Mouse (Mus musculus) bone marrow, adult 2 months (tissue): ENCODE results near the gene Olfr1024. TPM values are rescaled to one million over a fixed set of nuclear protein-coding genes. Genes with fewer than 3 reads are reported as not detected.

ENCODE experiments used
- H3K27ac ChIP-seq: fragments of 200-500 bp; 2 replicates; pipeline ENCODE4 v1.5.1; 2012; ENCODE audit warnings: low read depth, mild to moderate bottlenecking, control low read depth, inconsistent platforms, low read length; ENCODE audit not compliant: control insufficient read depth, poor library complexity, insufficient read depth
- H3K4me1 ChIP-seq: fragments of 200-500 bp; 2 replicates; pipeline ENCODE4 v1.6.1; 2011; ENCODE audit warnings: low read length; ENCODE audit not compliant: control insufficient read depth, insufficient read depth
- H3K4me3 ChIP-seq: fragments of 200-500 bp; replicated peaks from 2 replicates; pipeline ENCODE3; 2011; ENCODE audit warnings: mild to moderate bottlenecking, low read depth, low read length, control low read depth; ENCODE audit not compliant: control insufficient read depth
- CTCF ChIP-seq: fragments of 200-500 bp; IDR thresholded peaks from 2 replicates; pipeline ENCODE4 v1.5.1; 2011; ENCODE audit warnings: low read length, control low read depth; ENCODE audit not compliant: control insufficient read depth, insufficient read depth
- POLR2A ChIP-seq: fragments of 200-500 bp; IDR thresholded peaks from 2 replicates; pipeline ENCODE4 v1.6.1; 2011; ENCODE audit warnings: low read depth, mild to moderate bottlenecking, control low read depth, low read length, borderline replicate concordance; ENCODE audit not compliant: control insufficient read depth
- WGBS: fragments of 180-500 bp; shearing (Covaris S2); methylation state at CpG from one replicate; pipeline ENCODE4 v1.1.7; 2018; 5-methylcytosine and 5-hydroxymethylcytosine counted together
- polyA plus RNA-seq: library from polyadenylated mRNA; stranded (reverse); fragments of >200 nt; gene quantifications from 2 replicates; pipeline ENCODE4 v1.2.4, GENCODE M21; 2011; ENCODE audit warnings: low replicate concordance; ENCODE audit not compliant: missing spikeins, insufficient read depth, insufficient read length

The Olfr1024 gene
- polyA plus RNA-seq = not detected in 2 replicates

DNA sequence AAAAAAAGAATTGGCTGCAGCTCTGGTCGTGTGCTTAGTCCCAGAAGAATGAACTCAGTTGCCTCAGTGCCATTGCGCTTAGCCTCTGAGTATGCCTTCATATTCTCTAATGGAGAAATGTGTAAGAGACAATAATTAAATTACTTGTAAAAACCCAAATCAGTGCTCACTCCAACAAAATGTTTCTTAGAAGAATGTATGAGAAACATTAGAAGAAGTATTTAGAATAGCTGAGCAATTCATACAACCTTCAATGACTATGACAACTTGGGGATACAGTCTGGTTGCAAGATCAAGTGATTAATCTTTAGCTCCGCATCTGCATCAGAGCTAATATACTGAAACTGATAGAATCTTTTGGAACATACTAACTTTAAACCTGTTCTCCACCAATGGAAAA lies at the start of gene Olfr1024:
Gene Olfr1024, minus strand, starts transcription at position 101 of the 400 bp plus-strand sequence.
- WGBS = 81% methylated on average over 3 of the region's 3 CpGs
- Histone ChIP-seq H3K4me3 (no peak within 1 kb of the TSS), H3K4me1 (no peaks in the 10 kb centered on the region), H3K27ac (no peak within 1 kb of the TSS)
- TF ChIP-seq POLR2A (no peak), CTCF (no peak)

DNA sequence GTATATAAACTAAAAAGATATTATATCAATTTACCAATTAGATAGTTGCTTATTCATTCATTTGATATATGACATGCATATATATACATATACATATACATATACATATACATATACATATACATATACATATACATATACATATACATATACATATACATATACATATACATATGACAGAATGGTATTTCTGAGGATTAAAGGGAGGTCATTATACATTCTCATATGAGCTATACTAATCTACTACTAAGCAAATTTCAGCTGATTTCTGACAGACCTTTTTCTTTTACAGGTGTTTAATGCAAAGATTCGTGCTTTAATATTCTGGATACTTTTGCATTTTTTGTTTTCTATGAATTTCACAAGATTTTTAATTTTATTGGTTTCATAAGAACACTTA lies 45.3 kb upstream of the Olfr1024 start, which contains the start of gene Olfr1028:
Gene Olfr1028, plus strand, starts transcription at position 301 of the 400 bp plus-strand sequence.
- Histone ChIP-seq H3K27ac (no peak within 1 kb of the TSS), H3K4me3 (no peak within 1 kb of the TSS), H3K4me1 (no peaks in the 10 kb centered on the region)
- 58% methylated on average over 1 of the region's 1 CpGs for WGBS
- TF ChIP-seq POLR2A (no peak), CTCF (no peak)

DNA sequence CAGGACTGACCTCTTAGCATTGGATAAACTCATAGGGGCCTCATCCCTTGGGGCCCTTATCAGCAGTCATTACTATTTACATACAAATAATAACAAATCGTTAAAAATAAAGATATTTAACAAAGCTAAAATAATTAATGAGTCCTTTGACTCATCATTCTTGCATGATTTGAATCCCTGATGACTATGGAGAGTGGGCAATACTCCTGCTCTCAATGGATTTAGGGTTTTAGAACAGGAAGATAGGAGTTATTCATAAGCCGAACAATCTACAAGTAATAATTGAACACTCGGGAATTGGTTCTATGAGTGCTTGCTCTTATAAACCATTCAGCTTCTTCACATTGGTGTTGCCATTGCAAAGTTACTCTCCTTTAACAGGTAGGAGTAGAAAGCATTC lies 16.4 kb upstream of the Olfr1024 start, which contains the start of gene Olfr1026:
Gene Olfr1026, plus strand, starts transcription at position 301 of the 400 bp plus-strand sequence.
- Histone ChIP-seq H3K4me1 (no peaks in the 10 kb centered on the region), H3K27ac (no peak within 1 kb of the TSS), H3K4me3 (no peak within 1 kb of the TSS)
- 82% methylated on average over 3 of the region's 3 CpGs for WGBS
- TF ChIP-seq CTCF (no peak), POLR2A (no peak)

DNA sequence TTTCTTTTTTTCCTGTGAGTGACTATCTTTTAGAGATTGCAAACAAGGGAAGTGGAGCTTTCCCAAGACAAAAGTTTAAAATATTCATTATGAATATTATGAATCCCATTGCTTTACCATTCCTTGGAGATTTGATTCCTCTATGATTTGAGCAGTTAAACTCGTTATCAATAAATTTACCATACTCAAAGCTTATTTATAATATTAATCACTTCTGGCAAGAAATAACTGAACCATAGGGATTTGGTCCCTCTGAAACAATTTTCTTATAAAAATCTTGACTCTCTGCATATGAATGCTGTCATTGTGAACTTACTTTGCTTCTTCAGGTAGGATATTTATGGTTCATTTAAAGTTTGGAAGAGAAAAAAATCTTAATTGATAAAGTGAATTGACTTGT lies 10.0 kb upstream of the Olfr1024 start, which contains the start of gene Olfr1025-ps1:
Gene Olfr1025-ps1, plus strand, starts transcription at position 301 of the 400 bp plus-strand sequence.
- no peak for TF ChIP-seq POLR2A
- TF ChIP-seq CTCF = no peak
- 35% methylated on average over 1 of the region's 1 CpGs for WGBS
- Histone ChIP-seq H3K27ac (no peak within 1 kb of the TSS), H3K4me1 (no peaks in the 10 kb centered on the region), H3K4me3 (no peak within 1 kb of the TSS)

DNA sequence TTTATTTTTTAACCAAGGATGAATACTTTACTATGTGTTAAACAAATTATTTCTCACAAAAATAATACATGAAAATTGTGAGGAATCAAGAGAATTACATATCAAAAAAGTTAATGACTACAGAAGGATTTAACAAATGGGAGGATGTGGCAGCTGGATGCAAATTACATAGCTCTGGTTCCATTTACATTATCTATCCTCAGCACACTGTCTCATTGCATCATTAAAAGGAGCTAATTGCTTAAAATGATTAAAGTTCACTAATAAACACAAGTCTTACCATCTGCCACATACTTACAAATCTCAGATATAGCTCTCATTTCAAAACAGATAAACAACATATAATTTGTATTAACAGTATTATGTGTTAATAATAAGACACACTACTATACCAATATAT lies 8.3 kb upstream of the Olfr1024 start:
- H3K4me3 ChIP-seq = no peak overlapping the region
- TF ChIP-seq POLR2A (no peak), CTCF (no peak)
- no peak overlapping the region for H3K27ac ChIP-seq
- H3K4me1 ChIP-seq = no peaks in the 10 kb centered on the region

DNA sequence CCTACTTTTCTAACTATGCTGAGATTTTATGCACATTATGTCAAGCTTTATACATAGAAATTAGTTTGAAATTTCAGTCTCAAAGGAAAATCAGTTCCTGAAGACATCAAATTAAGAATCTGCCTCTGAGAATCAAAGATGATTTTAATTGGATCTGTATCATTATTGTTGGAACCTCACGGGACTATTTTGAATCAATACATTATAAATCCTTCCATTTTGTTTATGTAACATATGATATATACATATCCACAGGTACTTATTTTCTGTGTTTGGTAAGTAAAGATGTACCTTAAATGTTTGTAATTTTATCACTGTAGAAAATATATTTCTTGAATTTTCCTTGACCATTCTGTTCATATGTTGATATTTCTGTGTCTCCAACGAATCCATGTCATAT lies 19.5 kb downstream of the Olfr1024 start, which contains the start of gene Olfr1023:
Gene Olfr1023, plus strand, starts transcription at position 301 of the 400 bp plus-strand sequence.
- WGBS = 63% methylated on average over 2 of the region's 2 CpGs
- H3K27ac ChIP-seq = no peak within 1 kb of the TSS
- H3K4me3 ChIP-seq = no peak within 1 kb of the TSS
- H3K4me1 ChIP-seq = no peaks in the 10 kb centered on the region
- TF ChIP-seq CTCF (no peak), POLR2A (no peak)

DNA sequence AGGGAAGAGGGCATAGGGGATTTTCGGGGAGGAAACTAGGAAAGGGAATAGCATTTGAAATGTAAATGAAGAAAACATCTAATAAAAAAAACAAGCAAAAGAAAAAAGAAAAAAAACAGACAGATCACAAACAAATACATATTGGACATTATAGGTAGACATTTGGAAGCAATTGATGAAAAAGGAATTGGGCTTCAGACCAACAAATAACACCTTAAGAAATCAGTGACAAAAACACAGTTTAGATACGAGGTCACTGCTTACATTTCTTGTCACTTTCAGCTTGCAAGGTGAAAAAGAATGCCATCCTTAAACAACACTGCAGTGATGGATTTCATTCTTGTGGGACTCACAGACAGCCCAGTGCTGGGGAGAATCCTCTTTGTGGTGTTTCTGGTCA lies 36.6 kb downstream of the Olfr1024 start, which contains the start of gene Olfr1022:
Gene Olfr1022, plus strand, starts transcription at position 301 of the 400 bp plus-strand sequence.
- Histone ChIP-seq H3K4me3 (no peak within 1 kb of the TSS), H3K27ac (no peak within 1 kb of the TSS), H3K4me1 (no peaks in the 10 kb centered on the region)
- 44% methylated on average over 2 of the region's 2 CpGs for WGBS
- no peak for TF ChIP-seq POLR2A

Other genes starting within 250 kb of the Olfr1024 start
- gene Olfr154, start 240.6 kb downstream of the Olfr1024 start, polyA plus RNA-seq = not detected in 2 replicates
- gene Olfr1006, start 226.3 kb downstream of the Olfr1024 start, polyA plus RNA-seq = not detected in 2 replicates
- gene Olfr1008, start 215.6 kb downstream of the Olfr1024 start, polyA plus RNA-seq = not detected in 2 replicates
- not detected in 2 replicates for gene Olfr1009, start 189.6 kb downstream of the Olfr1024 start, polyA plus RNA-seq
- gene Olfr1012, start 142.3 kb downstream of the Olfr1024 start, polyA plus RNA-seq = not detected in 2 replicates
- not detected in 2 replicates for gene Olfr1013, start 138.0 kb downstream of the Olfr1024 start, polyA plus RNA-seq
- gene Olfr1014, start 132.3 kb downstream of the Olfr1024 start, polyA plus RNA-seq = 0.52 TPM in 1 of 2 replicates, not detected in the other
- gene Olfr1015, start 123.0 kb downstream of the Olfr1024 start, polyA plus RNA-seq = not detected in 2 replicates
- not detected in 2 replicates for gene Olfr1016, start 102.5 kb downstream of the Olfr1024 start, polyA plus RNA-seq
- gene Olfr1018, start 86.6 kb downstream of the Olfr1024 start, polyA plus RNA-seq = not detected in 2 replicates
- not detected in 2 replicates for gene Olfr1019, start 59.6 kb downstream of the Olfr1024 start, polyA plus RNA-seq
- gene Olfr1020, start 58.0 kb downstream of the Olfr1024 start, polyA plus RNA-seq = not detected in 2 replicates
- not detected in 2 replicates for gene Olfr1022, start 36.5 kb downstream of the Olfr1024 start, polyA plus RNA-seq
- not detected in 2 replicates for gene Olfr1023, start 19.4 kb downstream of the Olfr1024 start, polyA plus RNA-seq
- gene Olfr1025-ps1, start 10.1 kb upstream of the Olfr1024 start, polyA plus RNA-seq = not detected in 2 replicates
- gene Olfr1026, start 16.5 kb upstream of the Olfr1024 start, polyA plus RNA-seq = not detected in 2 replicates
- gene Olfr1028, start 45.4 kb upstream of the Olfr1024 start, polyA plus RNA-seq = not detected in 2 replicates
- not detected in 2 replicates for gene Olfr1029, start 68.8 kb upstream of the Olfr1024 start, polyA plus RNA-seq
- gene Olfr1030, start 74.2 kb upstream of the Olfr1024 start, polyA plus RNA-seq = 0.65 TPM in 1 of 2 replicates, not detected in the other
- gene Olfr1031, start 85.3 kb upstream of the Olfr1024 start, polyA plus RNA-seq = not detected in 2 replicates
- not detected in 2 replicates for gene Olfr1032, start 100.5 kb upstream of the Olfr1024 start, polyA plus RNA-seq
- gene Olfr1033, start 115.6 kb upstream of the Olfr1024 start, polyA plus RNA-seq = not detected in 2 replicates
- gene Olfr1034, start 140.8 kb upstream of the Olfr1024 start, polyA plus RNA-seq = not detected in 2 replicates
- gene Olfr1036, start 168.9 kb upstream of the Olfr1024 start, polyA plus RNA-seq = not detected in 2 replicates
- gene Olfr1037, start 182.3 kb upstream of the Olfr1024 start, polyA plus RNA-seq = not detected in 2 replicates
- not detected in 2 replicates for gene Olfr1039, start 230.9 kb upstream of the Olfr1024 start, polyA plus RNA-seq
- gene Olfr1040, start 241.7 kb upstream of the Olfr1024 start, polyA plus RNA-seq = not detected in 2 replicates